Mouse (Mus musculus) colon, adult 2 months (tissue): Measurements from ENCODE around the gene Selenoh. TPM values are rescaled to one million over a fixed set of nuclear protein-coding genes. Genes with fewer than 3 reads are reported as not detected.

Experiments used
- polyA plus RNA-seq: library from polyadenylated mRNA; depleted of rRNA; stranded (reverse); fragments of >200 nt; gene quantifications from 2 replicates; pipeline ENCODE4 v1.2.3, GENCODE M21; 2012; rRNA removed

Gene Selenoh
- 50.5 and 62.5 TPM in 2 replicates for polyA plus RNA-seq

GRCm38 (mm10) chr2:84670569-84670933 is at the start of gene Selenoh:
Gene Selenoh (minus strand): TSS chr2:84670770.

GRCm38 (mm10) chr2:84714811-84715561 is 44.4 kb upstream of the Selenoh start, which contains the start of gene Zdhhc5:
Gene Zdhhc5 (minus strand): TSS chr2:84715180.

GRCm38 (mm10) chr2:84679016-84679415 is 8.4 kb upstream of the Selenoh start, which contains the start of gene Tmx2:
Gene Tmx2 (minus strand): TSS chr2:84679140.

GRCm38 (mm10) chr2:84677968-84678880 is 7.7 kb upstream of the Selenoh start, which contains the start of the genes Gm28635 and Med19:
Gene Gm28635 (minus strand): TSS chr2:84678041.
Gene Med19 (plus strand): TSS chr2:84678402.

GRCm38 (mm10) chr2:84658806-84659205 is 11.8 kb downstream of the Selenoh start, which contains the start of gene Btbd18:
Gene Btbd18 (plus strand): TSS chr2:84659079.

GRCm38 (mm10) chr2:84650464-84651195 is 19.9 kb downstream of the Selenoh start, which contains the start of gene Ctnnd1:
Gene Ctnnd1 (minus strand): TSS chr2:84650765.

Other genes starting within 250 kb of the Selenoh start
- gene Calcrl, start 245.4 kb downstream of the Selenoh start, polyA plus RNA-seq, result 2.3 and 3.5 TPM in 2 replicates
- 1.5 TPM in 2 replicates for gene Tfpi, start 194.0 kb downstream of the Selenoh start, polyA plus RNA-seq
- gene Ctnnd1, start 20.0 kb downstream of the Selenoh start, polyA plus RNA-seq, result 60.4 and 68.6 TPM in 2 replicates
- not detected in 2 replicates for gene Btbd18, start 11.7 kb downstream of the Selenoh start, polyA plus RNA-seq
- not detected in 2 replicates for gene Gm28635, start 7.3 kb upstream of the Selenoh start, polyA plus RNA-seq
- gene Med19, start 7.6 kb upstream of the Selenoh start, polyA plus RNA-seq, result 7.0 and 7.1 TPM in 2 replicates
- 43.2 and 45.6 TPM in 2 replicates for gene Tmx2, start 8.4 kb upstream of the Selenoh start, polyA plus RNA-seq
- 56.0 and 66.9 TPM in 2 replicates for gene Zdhhc5, start 44.4 kb upstream of the Selenoh start, polyA plus RNA-seq
- 6.2 and 6.9 TPM in 2 replicates for gene Clp1, start 56.6 kb upstream of the Selenoh start, polyA plus RNA-seq
- gene Ypel4, start 63.3 kb upstream of the Selenoh start, polyA plus RNA-seq, result 6.1 and 7.2 TPM in 2 replicates
- 0.17 and 0.35 TPM in 2 replicates for gene Gm19426, start 72.9 kb upstream of the Selenoh start, polyA plus RNA-seq
- gene Serping1, start 104.7 kb upstream of the Selenoh start, polyA plus RNA-seq, result 227 and 242 TPM in 2 replicates
- 11.1 and 16.7 TPM in 2 replicates for gene Ube2l6, start 128.1 kb upstream of the Selenoh start, polyA plus RNA-seq
- not detected in 2 replicates for gene Smtnl1, start 151.9 kb upstream of the Selenoh start, polyA plus RNA-seq
- gene Timm10, start 156.2 kb upstream of the Selenoh start, polyA plus RNA-seq, result 28.1 and 31.6 TPM in 2 replicates
- gene Slc43a1, start 168.1 kb upstream of the Selenoh start, polyA plus RNA-seq, result 10.5 and 10.6 TPM in 2 replicates
- 3.2 and 4.2 TPM in 2 replicates for gene Rtn4rl2, start 215.9 kb upstream of the Selenoh start, polyA plus RNA-seq